Mouse (Mus musculus) lung, embryonic 14.5 days (tissue): ENCODE results near the gene Rps2. TPM values are rescaled to one million over a fixed set of nuclear protein-coding genes. Genes with fewer than 3 reads are reported as not detected.
"Not testable (repeated sequence)": the region's sequence is repeated elsewhere in the genome, so short reads cannot be mapped to it uniquely, and the experiment has no call there.

ENCODE experiments used
- ATAC-seq: fragments of 200-750 bp; cut with Nextera tagmentation; 2 replicates; pipeline ENCODE4 v1.8.0; 2017; ENCODE audit warnings: mild to moderate bottlenecking, moderate TSS enrichment, moderate library complexity; ENCODE audit not compliant: insufficient read depth
- DNase-seq: peaks from one replicate; pipeline ENCODE4 v3.0.0-alpha.2; 2015
- H3K27ac ChIP-seq: fragments of 300-500 bp; sonication (generic); 2 replicates; pipeline ENCODE4 v1.5.1; 2014; ENCODE audit warnings: low read depth, mild to moderate bottlenecking, moderate library complexity
- H3K27me3 ChIP-seq: fragments of 300-500 bp; sonication (generic); 2 replicates; pipeline ENCODE4 v1.6.1; 2014; ENCODE audit warnings: low read length, control low read depth; ENCODE audit not compliant: insufficient read depth
- H3K36me3 ChIP-seq: fragments of 300-500 bp; sonication (generic); 2 replicates; pipeline ENCODE4 v1.6.1; 2014; ENCODE audit warnings: control low read depth; ENCODE audit not compliant: insufficient read depth
- H3K4me1 ChIP-seq: fragments of 300-500 bp; sonication (generic); 2 replicates; pipeline ENCODE4 v1.6.1; 2014; ENCODE audit warnings: antibody characterized with exemption, control low read depth; ENCODE audit not compliant: insufficient read depth
- H3K4me2 ChIP-seq: fragments of 300-500 bp; sonication (generic); 2 replicates; pipeline ENCODE4 v1.6.1; 2014; ENCODE audit warnings: mild to moderate bottlenecking
- H3K4me3 ChIP-seq: fragments of 300-500 bp; sonication (generic); 2 replicates; pipeline ENCODE4 v1.5.1; 2014; ENCODE audit warnings: low read depth, low read length
- H3K9ac ChIP-seq: fragments of 300-500 bp; sonication (generic); 2 replicates; pipeline ENCODE4 v1.6.1; 2014
- H3K9me3 ChIP-seq: fragments of 300-500 bp; sonication (generic); 2 replicates; pipeline ENCODE4 v1.6.1; 2016; ENCODE audit warnings: low read depth, low read length, control low read depth
- CTCF ChIP-seq: IDR thresholded peaks from 2 replicates; pipeline ENCODE4 v1.5.1; 2016; ENCODE audit warnings: antibody characterized with exemption, low read depth
- WGBS: fragments of 180-500 bp; shearing (Covaris S2); extraction: QIAGEN DNeasy Blood & Tissue Kit; methylation state at CpG from one replicate; pipeline ENCODE4 v1.1.7; 2014; 5-methylcytosine and 5-hydroxymethylcytosine counted together
- polyA plus RNA-seq: library from polyadenylated mRNA; unstranded; fragments of >200 nt; fragmentation: Nextera tagmentation; extraction: Ambion mirVana; gene quantifications from 2 replicates; pipeline ENCODE4 v1.2.1, GENCODE M21; 2014

Gene Rps2
- polyA plus RNA-seq, result 1,798 and 1,884 TPM in 2 replicates

- Histone ChIP-seq H3K27ac (no peak within 1 kb of the TSS), H3K27me3 (no peaks in the 10 kb centered on the region), H3K36me3 (peaks cover 47% of the 10 kb centered on the region), H3K9ac (peak within 1 kb of the TSS; percentile 95), H3K9me3 (no peaks in the 10 kb centered on the region), H3K4me2 (peak within 1 kb of the TSS; percentile 66), H3K4me1 (0 out of 2 replicates have a peak, but pooled peaks cover 7% of the 10 kb centered on the region), H3K4me3 (peak within 1 kb of the TSS; percentile 90)
- no peak for TF ChIP-seq CTCF
- DNase-seq (no peak), ATAC-seq (no peak)
- WGBS, result 80% methylated on average over 4 of the region's 4 CpGs
These were observed at the start of gene Rps2, which contains the start of gene Rnf151 for GRCm38 (mm10) chr17:24717943-24718342. Rps2 (plus strand) TSS chr17:24718116. Rnf151 (minus strand) TSS chr17:24718063.

DNA sequence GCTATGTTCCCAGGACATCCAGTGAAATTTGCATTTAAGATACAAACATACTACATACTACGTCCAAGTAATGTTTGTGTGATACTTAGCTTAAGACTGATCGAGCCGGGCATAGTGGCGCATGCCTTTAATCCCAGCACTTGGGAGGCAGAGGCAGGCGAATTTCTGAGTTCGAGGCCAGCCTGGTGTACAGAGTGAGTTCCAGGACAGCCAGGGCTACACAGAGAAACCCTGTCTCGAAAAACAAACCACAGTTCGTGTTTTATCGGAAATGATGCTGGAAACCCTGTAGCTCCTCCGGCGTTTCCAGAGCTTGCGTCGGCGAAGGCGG lies 48.7 kb upstream of the Rps2 start:
- not testable (repeated sequence) for H3K36me3 ChIP-seq, H3K27me3 ChIP-seq, H3K9me3 ChIP-seq, DNase-seq
- peak overlapping the region; percentile 84; the same call in 1 of the 2 replicates for H3K27ac ChIP-seq
- H3K9ac ChIP-seq, result peak overlapping the region; percentile 97
- peak overlapping the region; percentile 95 for H3K4me2 ChIP-seq
- peak; percentile 24 for ATAC-seq
- H3K4me1 ChIP-seq, result peaks cover 23% of the 10 kb centered on the region
- WGBS, result 7% methylated on average over 15 of the region's 15 CpGs
- H3K4me3 ChIP-seq, result peak overlapping the region; percentile 100

DNA sequence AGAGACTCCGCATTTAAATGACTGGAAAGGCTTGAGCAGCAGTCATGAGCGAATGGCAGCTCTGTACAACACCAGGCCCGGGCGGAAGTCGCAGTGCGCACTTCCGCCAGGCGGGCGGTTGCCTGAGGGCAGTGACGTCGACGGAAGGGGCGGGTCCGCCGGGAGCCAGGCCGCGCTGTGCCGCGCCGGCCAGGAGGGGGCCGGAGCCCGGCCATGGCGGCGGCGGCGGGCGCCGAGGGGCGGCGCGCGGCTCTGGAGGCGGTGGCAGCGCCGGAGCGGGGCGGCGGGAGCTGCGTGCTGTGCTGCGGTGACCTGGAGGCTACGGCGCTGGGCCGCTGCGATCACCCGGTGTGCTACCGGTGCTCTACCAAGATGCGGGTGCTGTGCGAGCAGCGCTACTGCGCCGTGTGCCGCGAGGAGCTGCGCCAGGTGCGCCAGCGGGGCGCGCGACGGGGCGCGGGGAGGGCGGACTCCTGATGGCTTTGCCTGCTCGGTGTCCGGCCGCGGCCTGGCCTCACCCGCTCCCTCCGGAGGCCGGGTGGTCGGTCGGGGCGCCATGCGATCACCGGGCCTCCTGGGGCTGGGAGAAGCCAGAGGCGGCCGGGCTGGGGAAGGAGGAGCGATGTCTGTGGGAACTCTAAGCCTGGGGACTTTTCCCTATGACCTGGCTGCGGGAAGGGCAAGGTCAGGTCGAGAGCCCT lies 48.2 kb upstream of the Rps2 start, which contains the start of gene Zfp598:
Zfp598 (plus strand) TSS at position 143 of the 701 bp plus-strand sequence.
- WGBS, result under 1% methylated on average over 79 of the region's 80 CpGs
- peak; percentile 99 for ATAC-seq

GRCm38 (mm10) chr17:24670246-24670844 lies 47.6 kb upstream of the Rps2 start:
- ATAC-seq, result no peak

More for the DNA sequence above, 48.2 kb upstream of the Rps2 start, which contains the start of gene Zfp598:
- H3K36me3 ChIP-seq, result peaks cover 3% of the 10 kb centered on the region; the same call in 1 of the 2 replicates
- H3K9ac ChIP-seq, result peak within 1 kb of the TSS; percentile 97
- H3K9me3 ChIP-seq, result no peaks in the 10 kb centered on the region
- DNase-seq, result peak; percentile 98
- H3K4me2 ChIP-seq, result peak within 1 kb of the TSS; percentile 95
- H3K4me3 ChIP-seq, result peak within 1 kb of the TSS; percentile 100
- peak; percentile 14; the same call in 1 of the 2 replicates for TF ChIP-seq CTCF
- peaks cover 23% of the 10 kb centered on the region for H3K4me1 ChIP-seq
- peak within 1 kb of the TSS; percentile 84 for H3K27ac ChIP-seq
- no peaks in the 10 kb centered on the region for H3K27me3 ChIP-seq

DNA sequence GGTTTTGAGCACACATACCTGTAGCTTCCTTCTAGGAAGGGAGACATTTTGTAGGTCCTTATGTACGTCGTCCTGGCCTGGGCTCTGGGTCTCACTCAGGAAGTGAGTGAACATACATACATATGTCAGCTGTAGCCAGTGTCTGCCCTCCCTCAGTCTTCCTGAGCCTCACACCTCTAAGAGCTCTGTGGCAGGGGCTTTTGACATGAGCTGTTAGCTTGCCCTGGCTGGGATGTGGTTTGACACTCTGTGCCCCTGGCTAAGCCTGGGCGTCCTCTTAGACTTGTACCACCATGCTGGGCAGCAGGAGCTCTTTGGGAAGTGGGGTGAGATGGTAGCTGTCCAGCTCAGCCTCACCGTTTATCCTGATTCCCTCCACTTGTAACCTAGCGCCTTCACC lies 46.6 kb upstream of the Rps2 start:
- 49% methylated on average over 5 of the region's 5 CpGs for WGBS
- H3K27ac ChIP-seq, result no peak overlapping the region
- TF ChIP-seq CTCF, result no peak
- H3K9ac ChIP-seq, result no peak overlapping the region
- H3K9me3 ChIP-seq, result no peaks in the 10 kb centered on the region
- DNase-seq, result no peak
- no peaks in the 10 kb centered on the region for H3K27me3 ChIP-seq
- H3K4me1 ChIP-seq, result peaks cover 23% of the 10 kb centered on the region
- H3K36me3 ChIP-seq, result peaks cover 3% of the 10 kb centered on the region; the same call in 1 of the 2 replicates
- no peak overlapping the region for H3K4me3 ChIP-seq
- peak overlapping the region; percentile 95 for H3K4me2 ChIP-seq
- no peak for ATAC-seq

More at GRCm38 (mm10) chr17:24670246-24670844, 47.6 kb upstream of the Rps2 start:
- peak overlapping the region; percentile 97 for H3K9ac ChIP-seq
- no peak for TF ChIP-seq CTCF
- WGBS, result 6% methylated on average over 8 of the region's 8 CpGs
- no peak for DNase-seq
- H3K36me3 ChIP-seq, result peaks cover 3% of the 10 kb centered on the region; the same call in 1 of the 2 replicates
- H3K27ac ChIP-seq, result peak overlapping the region; percentile 84
- H3K9me3 ChIP-seq, result no peaks in the 10 kb centered on the region
- H3K4me2 ChIP-seq, result peak overlapping the region; percentile 95
- H3K4me1 ChIP-seq, result peaks cover 23% of the 10 kb centered on the region
- peak overlapping the region; percentile 100 for H3K4me3 ChIP-seq
- no peaks in the 10 kb centered on the region for H3K27me3 ChIP-seq

- 0 out of 2 replicates have a peak overlapping the region, but pooled peaks have one; percentile 16 for H3K9ac ChIP-seq
These were observed 45.8 kb upstream of the Rps2 start for GRCm38 (mm10) chr17:24672141-24672540.

DNA sequence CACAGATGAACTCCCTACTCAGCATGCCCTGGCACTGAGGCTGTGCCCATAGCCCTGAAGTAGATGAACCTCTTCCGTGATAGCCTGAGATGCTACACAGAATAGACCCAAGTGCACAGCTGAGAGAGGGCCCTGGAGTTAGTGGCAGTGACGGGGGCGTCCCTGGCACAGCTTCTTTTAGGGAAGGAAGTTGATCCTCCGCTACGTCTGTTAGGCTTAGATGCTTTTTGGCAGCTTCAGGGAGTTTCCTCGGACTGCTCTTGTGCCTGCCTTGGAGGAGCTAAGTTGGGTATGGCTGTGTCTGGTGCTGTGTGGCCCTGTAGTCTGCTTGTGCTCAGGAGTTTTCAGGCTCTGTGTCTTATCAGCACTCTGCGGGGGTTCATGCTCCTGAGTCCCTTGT lies 43.6 kb upstream of the Rps2 start:
- WGBS, result 80% methylated on average over 7 of the region's 7 CpGs
- Histone ChIP-seq H3K4me3 (no peak overlapping the region), H3K9ac (no peak overlapping the region), H3K36me3 (peaks cover 32% of the 10 kb centered on the region), H3K4me1 (peaks cover 17% of the 10 kb centered on the region), H3K4me2 (no peak overlapping the region), H3K27me3 (no peaks in the 10 kb centered on the region), H3K27ac (no peak overlapping the region), H3K9me3 (no peaks in the 10 kb centered on the region)
- DNase-seq, result no peak
- no peak for TF ChIP-seq CTCF
- no peak for ATAC-seq

More at GRCm38 (mm10) chr17:24672141-24672540, 45.8 kb upstream of the Rps2 start:
- H3K9me3 ChIP-seq, result no peaks in the 10 kb centered on the region
- ATAC-seq (no peak), DNase-seq (peak; percentile 71)
- peaks cover 23% of the 10 kb centered on the region for H3K4me1 ChIP-seq
- no peak overlapping the region for H3K4me3 ChIP-seq
- peaks cover 10% of the 10 kb centered on the region for H3K36me3 ChIP-seq
- no peak for TF ChIP-seq CTCF
- WGBS, result 16% methylated on average over 5 of the region's 5 CpGs
- H3K27me3 ChIP-seq, result no peaks in the 10 kb centered on the region
- H3K4me2 ChIP-seq, result peak overlapping the region; percentile 95
- H3K27ac ChIP-seq, result no peak overlapping the region
